Mouse (Mus musculus) limb, embryonic 10.5 days (tissue): Measurements from ENCODE around the gene Necap2. TPM values are rescaled to one million over a fixed set of nuclear protein-coding genes. Genes with fewer than 3 reads are reported as not detected.

Source experiments
- DNase-seq: peaks from one replicate; pipeline ENCODE4 v3.0.0-alpha.2; 2017; ENCODE audit warnings: low spot score
- H3K27ac ChIP-seq: fragments of 300-500 bp; sonication (generic); 2 replicates; pipeline ENCODE4 v1.5.1; 2016; ENCODE audit warnings: mild to moderate bottlenecking
- H3K27me3 ChIP-seq: fragments of 300-500 bp; sonication (generic); 2 replicates; pipeline ENCODE4 v1.6.1; 2016; ENCODE audit warnings: low read depth, mild to moderate bottlenecking; ENCODE audit not compliant: poor library complexity, severe bottlenecking
- H3K36me3 ChIP-seq: fragments of 300-500 bp; sonication (generic); 2 replicates; pipeline ENCODE4 v1.6.1; 2016; ENCODE audit warnings: mild to moderate bottlenecking, moderate library complexity
- H3K4me1 ChIP-seq: fragments of 300-500 bp; sonication (generic); 2 replicates; pipeline ENCODE4 v1.6.1; 2016
- H3K4me3 ChIP-seq: fragments of 300-500 bp; sonication (generic); 2 replicates; pipeline ENCODE4 v1.5.1; 2016; ENCODE audit warnings: mild to moderate bottlenecking, moderate library complexity
- H3K9me3 ChIP-seq: fragments of 300-500 bp; sonication (generic); replicated peaks from 2 replicates; pipeline ENCODE4 v1.6.1; 2016; ENCODE audit warnings: mild to moderate bottlenecking
- WGBS: fragments of 180-500 bp; shearing (Covaris S2); methylation state at CpG from one replicate; pipeline ENCODE4 v1.1.7; 2016; 5-methylcytosine and 5-hydroxymethylcytosine counted together
- polyA plus RNA-seq: library from polyadenylated mRNA; unstranded; fragments of >200 nt; fragmentation: Nextera tagmentation; extraction: Ambion mirVana; gene quantifications from 2 replicates; pipeline ENCODE4 v1.2.1, GENCODE M21; 2016

The Necap2 gene
- polyA plus RNA-seq, result 67.9 and 82.8 TPM in 2 replicates

DNA sequence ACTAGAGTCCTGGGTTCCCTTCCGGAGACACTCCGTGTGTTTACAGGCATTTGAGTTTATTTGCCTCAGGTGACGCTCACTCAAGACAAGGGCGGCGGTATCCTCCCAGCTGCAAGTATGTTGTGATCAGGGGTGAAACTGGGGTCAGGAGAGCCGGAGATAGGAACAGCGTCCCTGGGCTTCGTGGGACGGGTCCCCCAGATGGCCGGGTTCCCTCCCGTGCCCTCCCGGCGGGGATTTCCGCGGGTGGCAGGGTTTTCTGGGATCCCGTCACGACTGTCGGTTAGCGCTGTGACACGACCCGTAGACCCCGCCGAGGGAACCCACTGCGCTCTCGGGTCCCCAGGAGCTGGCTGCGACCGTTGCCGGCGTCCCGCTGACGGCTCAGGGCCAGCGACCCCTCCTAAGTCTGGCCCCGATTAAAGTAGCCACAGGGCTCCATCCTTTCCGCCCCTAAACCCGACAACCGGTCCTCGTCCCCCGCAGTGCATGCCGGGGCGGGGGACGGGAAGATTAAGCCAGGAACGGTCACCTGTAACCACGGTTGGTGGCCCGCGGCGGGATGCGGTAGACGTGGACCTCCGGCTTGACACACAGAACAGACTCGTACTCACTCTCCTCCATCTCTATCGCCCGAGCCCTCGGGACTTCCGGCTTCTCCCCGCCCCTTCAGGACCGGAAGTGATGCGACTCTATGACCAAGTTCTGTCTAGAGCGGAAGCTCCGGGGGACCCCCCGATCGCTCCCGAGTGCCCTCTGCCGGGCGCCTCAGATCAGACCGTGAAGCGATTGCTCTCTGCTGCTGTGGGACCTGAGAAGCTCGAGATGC is at the start of gene Necap2:
Gene Necap2, minus strand, starts transcription at position 677 of the 829 bp plus-strand sequence.
- peak; percentile 98 for DNase-seq
- WGBS, result under 1% methylated on average over 67 of the region's 67 CpGs
- Histone ChIP-seq H3K9me3 (no peaks in the 10 kb centered on the region), H3K4me1 (peaks cover 23% of the 10 kb centered on the region), H3K36me3 (peaks cover 34% of the 10 kb centered on the region), H3K27me3 (no peaks in the 10 kb centered on the region), H3K4me3 (peak within 1 kb of the TSS; percentile 81), H3K27ac (peak within 1 kb of the TSS; percentile 83)

DNA sequence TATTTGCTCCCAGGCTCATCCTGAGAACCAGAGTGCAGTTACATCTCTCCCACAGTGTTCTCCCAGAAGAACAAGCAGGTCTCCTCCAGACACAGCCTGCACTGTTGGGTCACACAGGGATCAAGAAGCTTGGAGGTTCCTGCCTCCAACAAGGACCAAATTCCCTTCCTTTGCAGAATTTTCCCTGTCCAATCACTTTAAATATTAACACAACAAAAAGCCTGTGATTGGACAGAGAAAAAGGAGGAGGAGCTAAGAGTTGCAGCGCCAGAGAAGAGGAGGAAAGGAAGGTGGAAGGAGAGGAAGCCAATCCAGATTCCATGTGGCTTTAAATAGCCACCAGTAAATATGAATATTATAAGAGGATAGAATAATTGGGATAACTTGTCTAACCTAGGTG is 44.9 kb upstream of the Necap2 start:
- Histone ChIP-seq H3K4me3 (no peak overlapping the region), H3K9me3 (no peaks in the 10 kb centered on the region), H3K36me3 (peaks cover 53% of the 10 kb centered on the region), H3K27me3 (no peaks in the 10 kb centered on the region), H3K4me1 (peaks cover 19% of the 10 kb centered on the region), H3K27ac (no peak overlapping the region)
- no peak for DNase-seq
- 67% methylated on average over 1 of the region's 1 CpGs for WGBS

DNA sequence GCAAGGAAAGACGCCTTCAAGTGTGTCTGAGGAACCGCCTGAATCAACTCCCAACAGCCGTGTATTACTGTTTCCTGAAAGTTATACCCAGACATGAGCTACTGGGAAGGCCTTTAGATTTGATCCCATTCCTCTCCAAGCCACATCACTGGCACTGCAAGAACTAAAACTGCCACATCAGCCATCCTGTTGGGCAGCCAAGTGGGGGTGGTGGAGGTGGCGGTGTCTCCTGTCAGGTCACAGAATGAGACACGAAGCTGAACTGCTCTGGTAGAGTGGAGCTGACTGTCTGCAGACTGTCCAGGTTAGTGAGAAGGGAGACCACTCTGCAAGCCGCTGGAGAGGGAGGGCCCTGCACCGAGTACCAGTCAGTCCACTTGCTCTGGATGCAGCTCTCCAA is 44.5 kb upstream of the Necap2 start:
- Histone ChIP-seq H3K4me3 (no peak overlapping the region), H3K9me3 (no peaks in the 10 kb centered on the region), H3K27ac (no peak overlapping the region), H3K4me1 (peaks cover 19% of the 10 kb centered on the region), H3K27me3 (no peaks in the 10 kb centered on the region), H3K36me3 (peaks cover 57% of the 10 kb centered on the region)
- WGBS, result 88% methylated on average over 7 of the region's 7 CpGs
- no peak for DNase-seq

DNA sequence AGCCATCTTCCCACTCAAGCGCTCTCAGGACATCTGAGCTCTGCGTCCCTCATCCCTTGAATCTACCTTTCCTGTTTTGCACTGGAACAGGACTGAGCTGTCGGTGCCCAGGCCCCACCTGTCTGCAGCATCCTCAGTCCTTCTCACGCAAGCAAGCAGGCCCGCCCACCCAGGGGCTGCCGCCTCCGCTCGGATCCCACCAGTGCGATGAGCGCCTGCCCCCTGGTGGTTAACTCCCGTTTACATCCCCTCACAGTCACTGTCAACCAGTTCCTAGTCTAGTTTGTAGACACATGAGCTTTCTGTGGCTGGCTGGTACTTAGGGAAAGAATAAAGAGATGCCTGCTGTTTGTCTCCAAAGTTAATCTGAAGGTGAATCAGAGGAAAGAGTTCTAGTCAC is 42.5 kb upstream of the Necap2 start:
- Histone ChIP-seq H3K27ac (no peak overlapping the region), H3K27me3 (no peaks in the 10 kb centered on the region), H3K36me3 (peaks cover 64% of the 10 kb centered on the region), H3K4me1 (peaks cover 13% of the 10 kb centered on the region), H3K4me3 (no peak overlapping the region), H3K9me3 (no peaks in the 10 kb centered on the region)
- WGBS, result 29% methylated on average over 11 of the region's 11 CpGs
- peak; percentile 81 for DNase-seq

DNA sequence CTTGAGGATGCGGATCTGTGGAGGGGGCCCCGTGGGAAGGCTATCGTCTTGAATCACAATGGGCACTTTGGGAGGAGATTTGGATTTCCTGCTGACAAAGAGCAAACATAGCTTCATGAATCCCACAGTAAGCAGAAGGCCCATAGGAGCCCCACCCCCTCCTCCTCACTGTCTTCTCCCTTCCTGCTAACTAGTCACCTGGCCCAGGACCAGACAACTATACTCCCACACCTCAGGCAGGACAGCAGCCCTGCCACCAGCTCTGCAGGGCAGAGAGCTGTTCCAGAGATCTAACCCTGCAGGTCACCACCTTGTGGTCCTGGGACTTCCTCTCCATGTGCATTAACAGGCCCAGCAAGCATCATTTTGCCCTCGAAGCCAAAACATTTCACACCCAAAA is 40.5 kb upstream of the Necap2 start:
- 92% methylated on average over 4 of the region's 4 CpGs for WGBS
- Histone ChIP-seq H3K4me1 (peaks cover 10% of the 10 kb centered on the region), H3K27ac (no peak overlapping the region)

DNA sequence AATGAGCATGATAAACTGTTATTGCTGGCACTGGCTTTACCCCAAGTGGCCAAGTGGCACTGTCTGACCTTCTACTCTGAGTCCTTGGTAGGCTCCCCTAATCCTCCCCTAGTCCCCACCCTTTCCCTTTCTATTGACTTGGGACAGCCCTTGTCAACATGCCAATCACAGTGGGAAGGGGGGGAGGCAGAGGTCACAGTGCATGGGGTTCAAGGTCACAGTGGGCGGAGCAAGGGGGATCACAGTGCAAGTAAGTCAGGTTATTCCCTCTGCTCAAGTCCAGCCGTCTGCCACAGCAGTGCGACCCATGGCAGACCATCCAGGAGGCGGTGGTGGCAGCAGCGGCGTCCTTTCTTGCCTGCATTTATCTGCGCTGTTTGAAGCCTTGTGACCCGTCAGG is 37.2 kb upstream of the Necap2 start:
- H3K27me3 ChIP-seq, result no peaks in the 10 kb centered on the region
- WGBS, result 87% methylated on average over 8 of the region's 8 CpGs
- peaks cover 4% of the 10 kb centered on the region; the same call in 1 of the 2 replicates for H3K4me1 ChIP-seq
- H3K36me3 ChIP-seq, result peaks cover 100% of the 10 kb centered on the region
- no peaks in the 10 kb centered on the region for H3K9me3 ChIP-seq
- H3K4me3 ChIP-seq, result no peak overlapping the region
- DNase-seq, result no peak
- no peak overlapping the region for H3K27ac ChIP-seq

More for the DNA sequence above, 40.5 kb upstream of the Necap2 start:
- Histone ChIP-seq H3K9me3 (no peaks in the 10 kb centered on the region), H3K4me3 (no peak overlapping the region), H3K36me3 (peaks cover 81% of the 10 kb centered on the region), H3K27me3 (no peaks in the 10 kb centered on the region)
- DNase-seq, result no peak

DNA sequence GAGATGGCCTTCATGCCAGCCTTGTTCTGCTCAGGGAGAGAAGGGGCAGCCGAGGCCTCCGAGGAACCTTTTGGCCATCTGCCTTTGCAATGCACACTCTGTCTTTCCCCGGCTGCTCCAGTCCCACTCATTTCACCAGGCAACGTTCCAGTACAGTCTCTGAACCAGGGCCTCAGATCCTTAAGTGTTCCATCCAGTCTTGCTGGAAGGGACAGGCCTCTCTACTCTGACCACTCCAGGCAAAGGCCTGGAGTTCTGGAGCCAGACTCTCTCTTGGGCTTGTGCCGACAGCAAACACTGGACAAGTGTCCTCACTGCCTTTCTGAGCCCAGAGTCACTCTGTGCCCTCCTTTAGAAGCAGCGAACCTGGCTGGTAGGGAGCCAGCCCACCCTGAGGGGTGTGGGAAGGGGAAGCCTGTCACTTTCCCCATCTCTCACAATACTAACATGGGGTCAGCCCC is 36.4 kb upstream of the Necap2 start:
- Histone ChIP-seq H3K27ac (no peak overlapping the region), H3K4me1 (peaks cover 4% of the 10 kb centered on the region; the same call in 1 of the 2 replicates), H3K36me3 (peaks cover 99% of the 10 kb centered on the region), H3K9me3 (peaks cover 2% of the 10 kb centered on the region; the same call in 1 of the 2 replicates), H3K27me3 (no peaks in the 10 kb centered on the region), H3K4me3 (no peak overlapping the region)
- WGBS, result 91% methylated on average over 6 of the region's 6 CpGs
- no peak for DNase-seq

DNA sequence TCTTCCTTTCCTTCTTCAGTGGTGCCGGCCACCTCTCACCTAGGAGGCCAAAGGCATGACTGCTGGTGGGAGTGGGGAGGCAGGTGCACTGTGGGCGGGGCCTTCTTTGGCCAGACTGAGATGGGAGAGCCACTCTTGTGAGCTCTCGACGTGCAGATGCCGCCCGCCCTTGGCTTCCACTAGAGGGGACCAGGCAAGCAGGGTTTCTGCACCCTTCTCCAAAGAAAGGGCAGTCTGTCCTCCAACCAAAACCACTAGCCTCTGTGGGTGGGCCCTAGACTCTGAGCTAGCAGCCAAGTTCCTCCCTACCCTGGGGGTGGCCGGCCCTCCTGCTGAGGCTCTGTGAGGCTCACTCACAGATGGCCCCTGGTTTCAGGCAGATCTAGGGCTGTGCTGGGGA is 35.7 kb upstream of the Necap2 start:
- Histone ChIP-seq H3K4me3 (no peak overlapping the region), H3K4me1 (peaks cover 4% of the 10 kb centered on the region; the same call in 1 of the 2 replicates), H3K9me3 (peaks cover 2% of the 10 kb centered on the region; the same call in 1 of the 2 replicates), H3K27ac (no peak overlapping the region), H3K36me3 (peaks cover 92% of the 10 kb centered on the region), H3K27me3 (no peaks in the 10 kb centered on the region)
- DNase-seq, result no peak
- WGBS, result 90% methylated on average over 7 of the region's 7 CpGs

DNA sequence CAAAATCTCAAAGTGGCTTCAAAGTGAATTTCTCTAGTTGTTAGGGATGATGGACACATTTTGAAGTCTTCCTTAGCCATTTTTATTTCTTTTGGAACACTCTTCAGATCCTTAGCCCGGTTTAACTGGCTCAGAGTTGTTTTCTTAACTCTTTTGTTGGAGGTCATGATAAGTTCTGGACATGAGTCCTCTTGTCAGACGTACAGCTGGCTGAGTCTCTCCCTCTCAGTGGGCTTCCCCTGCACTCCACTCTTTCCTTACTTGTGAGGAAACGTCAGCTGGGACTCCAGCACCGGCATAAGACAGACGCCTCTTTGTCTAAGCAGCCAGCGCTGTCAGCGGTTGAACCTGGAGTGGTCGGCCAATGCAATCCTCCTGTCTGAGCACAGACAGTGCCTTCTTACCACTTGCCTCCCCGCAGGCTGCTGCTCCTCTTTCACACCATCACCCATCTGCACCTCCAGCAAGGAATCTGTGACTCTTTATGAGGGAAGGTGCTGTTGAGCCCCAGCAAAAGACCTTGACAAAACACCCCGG is 30.1 kb upstream of the Necap2 start:
- no peaks in the 10 kb centered on the region for H3K4me1 ChIP-seq
- WGBS, result 55% methylated on average over 10 of the region's 10 CpGs
- no peaks in the 10 kb centered on the region for H3K27me3 ChIP-seq
- peaks cover 37% of the 10 kb centered on the region for H3K36me3 ChIP-seq
- H3K27ac ChIP-seq, result no peak overlapping the region
- DNase-seq, result no peak
- H3K9me3 ChIP-seq, result peaks cover 2% of the 10 kb centered on the region; the same call in 1 of the 2 replicates
- H3K4me3 ChIP-seq, result no peak overlapping the region

DNA sequence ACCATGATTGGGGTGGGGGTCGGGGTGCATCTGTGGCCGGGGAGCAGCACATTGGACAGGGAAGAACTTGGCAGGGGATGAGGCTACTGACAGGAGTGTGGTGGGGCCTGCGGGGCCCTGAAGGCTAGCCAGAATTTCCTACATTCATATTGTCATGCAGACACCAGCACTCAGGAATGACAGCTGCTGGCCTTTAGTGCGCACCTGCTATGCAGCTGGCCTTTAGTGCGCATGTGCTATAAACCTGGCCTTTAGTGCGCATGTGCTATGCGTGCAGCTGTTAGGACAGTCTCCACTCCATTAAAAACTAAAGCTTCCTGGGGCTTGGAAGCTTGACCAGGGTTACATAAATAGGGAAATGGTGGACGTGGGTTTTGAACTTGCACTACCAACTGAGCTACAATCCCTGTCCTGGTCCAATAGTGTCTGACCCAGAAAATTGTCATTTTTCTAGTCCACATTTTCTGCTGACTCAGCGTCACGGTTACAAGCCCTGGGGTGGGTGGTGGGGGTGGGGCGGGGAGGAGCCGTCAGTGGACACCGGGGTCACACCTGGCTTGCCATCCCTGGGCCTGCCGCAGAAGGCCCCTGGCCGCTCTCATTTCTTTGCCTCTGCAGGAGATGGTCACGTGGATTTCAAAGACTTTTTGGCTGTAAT is 28.5 kb upstream of the Necap2 start:
- WGBS, result 86% methylated on average over 16 of the region's 16 CpGs
- no peak for DNase-seq

DNA sequence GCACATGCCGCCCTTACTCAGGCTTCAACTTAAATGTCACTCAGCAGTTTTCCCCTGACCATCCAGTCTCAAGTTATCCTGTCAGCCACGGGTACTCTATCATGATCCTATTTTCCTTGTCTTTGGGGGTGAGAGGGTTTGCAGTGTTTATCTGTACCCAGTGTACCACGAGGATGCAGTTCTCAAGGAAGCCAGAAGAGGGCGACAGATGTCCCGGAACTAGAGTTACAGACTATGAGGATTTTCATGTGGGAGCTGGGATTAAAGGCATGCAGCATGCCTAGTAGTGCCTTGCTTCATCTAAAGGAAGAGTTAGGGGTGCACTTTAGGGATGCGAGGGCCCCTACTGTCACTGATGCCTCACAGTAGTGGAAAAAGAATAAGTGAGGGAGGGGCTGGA is 23.7 kb upstream of the Necap2 start:
- Histone ChIP-seq H3K4me3 (no peak overlapping the region), H3K4me1 (peaks cover 2% of the 10 kb centered on the region; the same call in 1 of the 2 replicates), H3K36me3 (no peaks in the 10 kb centered on the region), H3K27me3 (no peaks in the 10 kb centered on the region), H3K27ac (no peak overlapping the region), H3K9me3 (no peaks in the 10 kb centered on the region)
- 69% methylated on average over 6 of the region's 6 CpGs for WGBS
- DNase-seq, result no peak

More for the DNA sequence above, 28.5 kb upstream of the Necap2 start:
- no peak overlapping the region for H3K4me3 ChIP-seq
- H3K27ac ChIP-seq, result no peak overlapping the region
- H3K27me3 ChIP-seq, result no peaks in the 10 kb centered on the region
- peaks cover 20% of the 10 kb centered on the region for H3K36me3 ChIP-seq
- H3K9me3 ChIP-seq, result peaks cover 2% of the 10 kb centered on the region; the same call in 1 of the 2 replicates
- H3K4me1 ChIP-seq, result no peaks in the 10 kb centered on the region

DNA sequence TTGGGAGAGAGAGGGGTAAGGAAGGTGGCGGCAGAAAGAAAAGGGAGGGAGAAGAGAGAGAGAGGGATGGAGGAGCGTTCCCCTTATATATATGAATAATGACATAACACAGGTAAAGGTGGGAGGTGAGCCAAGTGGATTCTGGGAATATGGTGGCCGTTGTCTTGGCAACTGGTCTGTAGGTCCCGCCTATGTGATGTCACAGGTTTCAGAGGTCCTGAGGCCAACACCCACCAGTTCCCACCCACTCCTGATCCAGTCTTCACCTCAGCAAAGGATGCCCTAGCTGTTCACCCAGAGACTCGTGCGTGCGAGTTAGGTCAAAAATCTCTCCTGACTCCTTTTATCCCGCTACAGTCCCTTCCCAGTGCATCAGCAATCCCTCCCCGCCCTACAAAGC is 23.1 kb upstream of the Necap2 start:
- H3K9me3 ChIP-seq, result no peaks in the 10 kb centered on the region
- H3K4me1 ChIP-seq, result peaks cover 4% of the 10 kb centered on the region; the same call in 1 of the 2 replicates
- DNase-seq, result no peak
- H3K4me3 ChIP-seq, result no peak overlapping the region
- WGBS, result 91% methylated on average over 9 of the region's 9 CpGs
- no peaks in the 10 kb centered on the region for H3K36me3 ChIP-seq
- no peaks in the 10 kb centered on the region for H3K27me3 ChIP-seq
- no peak overlapping the region for H3K27ac ChIP-seq

DNA sequence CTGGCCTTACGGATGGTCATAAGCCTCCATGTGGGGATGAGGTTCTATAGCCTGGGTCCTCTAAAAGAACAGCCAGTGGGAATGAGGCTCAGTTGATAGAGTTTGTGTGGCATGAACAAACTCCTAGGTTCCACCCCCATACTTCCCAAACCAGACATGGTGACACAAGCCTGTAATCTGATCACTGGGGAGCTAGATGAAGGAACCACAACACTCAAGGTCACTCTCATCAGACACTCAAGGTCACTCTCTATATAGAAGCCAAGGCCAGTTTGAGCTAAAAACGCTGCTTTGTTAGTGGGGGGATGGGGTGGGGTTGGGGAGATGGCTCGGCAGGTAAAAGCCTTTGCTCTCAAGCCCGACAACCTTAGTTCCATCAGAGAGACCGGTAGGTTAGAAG is 21.8 kb upstream of the Necap2 start:
- Histone ChIP-seq H3K36me3 (no peaks in the 10 kb centered on the region), H3K4me3 (no peak overlapping the region), H3K27ac (no peak overlapping the region), H3K9me3 (no peaks in the 10 kb centered on the region), H3K27me3 (no peaks in the 10 kb centered on the region), H3K4me1 (peaks cover 7% of the 10 kb centered on the region; the same call in 1 of the 2 replicates)
- DNase-seq, result no peak
- WGBS, result 79% methylated on average over 5 of the region's 5 CpGs
